Mouse (Mus musculus) liver, adult 2 months (tissue): Measurements from ENCODE around the gene Tmem206.

ENCODE experiments used
- CTCF ChIP-seq: fragments of 200-500 bp; IDR thresholded peaks from 2 replicates; pipeline ENCODE4 v1.5.1; 2011; ENCODE audit warnings: low read depth, low read length, control low read depth
- POLR2A ChIP-seq: fragments of 200-500 bp; IDR thresholded peaks from 2 replicates; pipeline ENCODE4 v1.6.1; 2011; ENCODE audit warnings: low read length, control low read depth; ENCODE audit not compliant: insufficient read depth; ENCODE audit errors: extremely low read depth

DNA sequence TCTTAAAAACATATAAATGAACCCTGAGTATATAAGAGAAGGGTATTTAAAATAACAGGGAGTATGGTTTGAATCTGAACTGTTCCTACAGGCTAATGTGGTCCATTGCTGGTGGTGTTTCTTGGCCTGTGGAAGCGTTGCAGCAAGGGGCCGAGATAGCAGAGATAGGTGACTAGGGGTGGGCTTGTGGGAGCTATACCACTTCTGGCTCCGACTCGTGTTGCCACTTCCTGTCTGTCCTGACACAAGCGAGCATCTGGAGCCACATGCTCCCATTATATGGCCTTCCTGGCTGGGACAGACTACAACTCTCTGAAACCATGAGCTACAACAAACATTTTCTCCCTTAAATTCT lies 49.9 kb downstream of the Tmem206 start:
- TF ChIP-seq CTCF (no peak), POLR2A (no peak)
